Mouse (Mus musculus) adrenal gland, postnatal 10 days (tissue): Measurements from ENCODE around the gene Bhlhe23. TPM values are rescaled to one million over a fixed set of nuclear protein-coding genes. Genes with fewer than 3 reads are reported as not detected.
A peak's percentile ranks its signal among the peaks of the same experiment; 100 is the strongest.

Experiments used
- DNase-seq: peaks from one replicate; pipeline ENCODE4 v3.0.0; 2021; ENCODE audit warnings: mixed read lengths
- total RNA-seq, 2 experiments: library from RNA; stranded (reverse); gene quantifications; 2 replicates each; pipeline ENCODE4 v1.2.3; 2021

The Bhlhe23 gene
- total RNA-seq, 2 experiments from 2014 or later: not detected

DNA sequence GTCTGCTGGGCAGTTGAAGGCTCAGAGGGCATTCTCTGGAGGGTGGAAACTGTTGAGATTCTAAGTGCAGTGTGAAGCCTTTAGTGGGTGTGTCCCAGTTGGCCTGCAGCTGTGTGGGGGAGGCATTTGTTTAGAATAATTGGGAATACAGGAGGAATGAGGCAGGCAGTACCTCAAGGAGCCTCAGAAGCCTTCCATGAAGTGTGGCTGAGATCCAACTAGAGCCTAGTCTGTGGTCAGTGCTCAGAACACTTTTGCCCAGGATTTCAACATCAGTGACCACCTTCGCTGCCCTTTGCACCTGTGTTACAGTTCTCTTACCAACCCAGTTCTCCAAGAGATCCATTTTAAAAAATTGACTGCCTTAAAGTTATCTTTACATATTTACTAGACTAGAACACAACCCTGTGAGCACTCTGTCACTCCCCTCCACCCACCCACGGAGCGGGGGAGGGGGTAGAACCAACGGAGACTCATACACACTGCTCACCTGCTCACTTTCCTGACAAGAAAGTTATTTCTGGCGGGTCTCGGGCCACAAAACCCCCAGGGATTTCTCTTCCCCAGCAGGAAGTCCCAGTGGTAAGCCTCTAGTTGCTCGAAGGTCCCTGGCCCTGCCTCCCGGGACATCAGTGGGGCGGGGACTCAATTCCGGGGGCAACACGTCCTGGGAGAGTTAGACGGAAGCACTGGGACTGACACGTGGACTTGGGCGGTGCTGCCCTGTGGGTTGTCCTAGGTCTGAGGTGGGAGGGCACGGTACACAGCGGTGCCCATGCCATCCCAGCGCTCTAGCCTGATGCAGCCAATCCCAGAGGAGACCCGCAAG lies 51.9 kb downstream of the Bhlhe23 start, which contains the start of gene Slc17a9:
Gene Slc17a9, plus strand, starts transcription at position 679 of the 829 bp plus-strand sequence.
- peak; percentile 78 for DNase-seq

Other genes with a start within 250 kb of the Bhlhe23 start
- 10 to 100 TPM; 21.0 to 26.8 TPM for gene Mrgbp, start 195.6 kb downstream of the Bhlhe23 start, total RNA-seq
- 10 to 100 TPM; 44.4 to 49.2 TPM for gene Ogfr, start 187.7 kb downstream of the Bhlhe23 start, total RNA-seq
- gene Col9a3, start 179.1 kb downstream of the Bhlhe23 start, total RNA-seq: 1 to 10 TPM in 1 of 2 experiments, under 1 TPM in 1; 0.55 to 1.8 TPM
- under 1 TPM; 0.33 to 0.39 TPM for gene Tcfl5, start 134.2 kb downstream of the Bhlhe23 start, total RNA-seq
- 10 to 100 TPM; 41.1 to 55.9 TPM for gene Dido1, start 66.9 kb downstream of the Bhlhe23 start, total RNA-seq
- gene Gid8, start 66.8 kb downstream of the Bhlhe23 start, total RNA-seq: 10 to 100 TPM; 61.8 to 71.6 TPM
- 1 to 10 TPM; 1.6 to 2.2 TPM for gene Slc17a9, start 51.6 kb downstream of the Bhlhe23 start, total RNA-seq
- 10 to 100 TPM; 44.8 to 55.9 TPM for gene Ythdf1, start 144.0 kb upstream of the Bhlhe23 start, total RNA-seq
- gene Birc7, start 152.1 kb upstream of the Bhlhe23 start, total RNA-seq: not detected
- 10 to 100 TPM in 1 of 2 experiments, 1 to 10 TPM in 1; 7.6 to 10.4 TPM for gene Nkain4, start 177.8 kb upstream of the Bhlhe23 start, total RNA-seq
- 10 to 100 TPM; 52.2 to 63.2 TPM for gene Arfgap1, start 190.3 kb upstream of the Bhlhe23 start, total RNA-seq
- 1 to 10 TPM; 2.7 to 4.3 TPM for gene Col20a1, start 209.6 kb upstream of the Bhlhe23 start, total RNA-seq